Mouse (Mus musculus): ENCODE results near the gene Bckdhb.

- TF ChIP-seq CTCF (conservative IDR thresholded peaks at IDR 0.05; ENCODE audit: insufficient read depth, insufficient read length, low read depth, low read length), result no peak
- no peak for TF ChIP-seq POLR2A (IDR thresholded peaks at IDR 0.05; ENCODE audit: low read depth, low read length)
Observed at GRCm38 (mm10) chr9:84008961-84009360, 84.0 kb downstream of the Bckdhb start.

Data from kidney, adult 2 months (tissue).